Mouse (Mus musculus) brown adipose tissue, adult 24 weeks (tissue): ENCODE results near the gene Atp6ap1l. TPM values are rescaled to one million over a fixed set of nuclear protein-coding genes. Genes with fewer than 3 reads are reported as not detected.
"Not testable (repeated sequence)": the region's sequence is repeated elsewhere in the genome, so short reads cannot be mapped to it uniquely, and the experiment has no call there.

Experiments used
- H3K27ac ChIP-seq: fragments of 200-500 bp; replicated peaks from 2 replicates; pipeline ENCODE4 v1.5.1; 2012; ENCODE audit warnings: low read depth, mild to moderate bottlenecking, low read length
- H3K4me1 ChIP-seq: fragments of 200-500 bp; 2 replicates; pipeline ENCODE4 v1.6.1; 2012; ENCODE audit warnings: low read length, mixed read lengths; ENCODE audit not compliant: control insufficient read depth, insufficient read depth, insufficient read length
- H3K4me3 ChIP-seq: fragments of 200-500 bp; 2 replicates; pipeline ENCODE4 v1.5.1; 2012; ENCODE audit warnings: low read depth, mild to moderate bottlenecking, low read length, moderate library complexity; ENCODE audit not compliant: insufficient read depth
- polyA plus RNA-seq: library from polyadenylated mRNA; stranded (reverse); fragments of >200 nt; gene quantifications from 2 replicates; pipeline ENCODE4 v1.2.4, GENCODE M21; 2012; ENCODE audit not compliant: missing spikeins, insufficient read depth, insufficient read length

Gene Atp6ap1l
- not detected in 2 replicates for polyA plus RNA-seq

GRCm38 (mm10) chr13:90905176-90905575, at the start of gene Atp6ap1l:
TSS of gene Atp6ap1l (minus strand) at chr13:90905355.
- no peaks in the 10 kb centered on the region for H3K4me1 ChIP-seq
- H3K27ac ChIP-seq: no peak within 1 kb of the TSS
- H3K4me3 ChIP-seq: no peak within 1 kb of the TSS

- H3K27ac ChIP-seq: no peak overlapping the region
- H3K4me1 ChIP-seq: no peaks in the 10 kb centered on the region
- H3K4me3 ChIP-seq: no peak overlapping the region
These were observed 34.4 kb upstream of the Atp6ap1l start for GRCm38 (mm10) chr13:90939600-90939999.

- no peak overlapping the region for H3K4me3 ChIP-seq
- H3K4me1 ChIP-seq: no peaks in the 10 kb centered on the region
- H3K27ac ChIP-seq: no peak overlapping the region
These were observed 34.0 kb upstream of the Atp6ap1l start for GRCm38 (mm10) chr13:90939192-90939591.

GRCm38 (mm10) chr13:90935852-90936251, 30.7 kb upstream of the Atp6ap1l start:
- Histone ChIP-seq H3K27ac (no peak overlapping the region), H3K4me1 (no peaks in the 10 kb centered on the region), H3K4me3 (no peak overlapping the region)

- H3K4me3 ChIP-seq: no peak overlapping the region
- no peaks in the 10 kb centered on the region for H3K4me1 ChIP-seq
- H3K27ac ChIP-seq: no peak overlapping the region
These were observed 28.1 kb upstream of the Atp6ap1l start for GRCm38 (mm10) chr13:90933256-90933655.

- Histone ChIP-seq H3K27ac (no peak overlapping the region), H3K4me3 (no peak overlapping the region), H3K4me1 (no peaks in the 10 kb centered on the region)
These were observed 24.7 kb upstream of the Atp6ap1l start for GRCm38 (mm10) chr13:90929847-90930246.

GRCm38 (mm10) chr13:90928266-90928665, 23.1 kb upstream of the Atp6ap1l start:
- H3K27ac ChIP-seq, H3K4me3 ChIP-seq, H3K4me1 ChIP-seq: not testable (repeated sequence)

- Histone ChIP-seq H3K4me1 (no peaks in the 10 kb centered on the region), H3K4me3 (no peak overlapping the region), H3K27ac (no peak overlapping the region)
These were observed 21.9 kb upstream of the Atp6ap1l start for GRCm38 (mm10) chr13:90926938-90927633.

GRCm38 (mm10) chr13:90926125-90926765, 21.1 kb upstream of the Atp6ap1l start:
- H3K4me1 ChIP-seq: no peaks in the 10 kb centered on the region

GRCm38 (mm10) chr13:90925191-90925590, 20.0 kb upstream of the Atp6ap1l start:
- Histone ChIP-seq H3K4me1 (no peaks in the 10 kb centered on the region), H3K27ac (no peak overlapping the region), H3K4me3 (no peak overlapping the region)

More at GRCm38 (mm10) chr13:90926125-90926765, 21.1 kb upstream of the Atp6ap1l start:
- no peak overlapping the region for H3K27ac ChIP-seq
- H3K4me3 ChIP-seq: no peak overlapping the region

- Histone ChIP-seq H3K4me1 (no peaks in the 10 kb centered on the region), H3K4me3 (peak overlapping the region; percentile 94; the same call in 1 of the 2 replicates), H3K27ac (no peak overlapping the region)
These were observed 18.9 kb upstream of the Atp6ap1l start for GRCm38 (mm10) chr13:90924072-90924471.

- H3K4me3 ChIP-seq: peak overlapping the region; percentile 94
- H3K27ac ChIP-seq, H3K4me1 ChIP-seq: not testable (repeated sequence)
These were observed 18.5 kb upstream of the Atp6ap1l start for GRCm38 (mm10) chr13:90923617-90924016.

- Histone ChIP-seq H3K4me1 (no peaks in the 10 kb centered on the region), H3K4me3 (peak within 1 kb of the TSS; percentile 94), H3K27ac (peak within 1 kb of the TSS; percentile 85)
These were observed 17.8 kb upstream of the Atp6ap1l start, which contains the start of gene Rps23 for GRCm38 (mm10) chr13:90922751-90923612. TSS of gene Rps23 (plus strand) at chr13:90922958.

- Histone ChIP-seq H3K27ac (no peak overlapping the region), H3K4me1 (no peaks in the 10 kb centered on the region)
These were observed 9.6 kb upstream of the Atp6ap1l start for GRCm38 (mm10) chr13:90914721-90915120.

GRCm38 (mm10) chr13:90913675-90914192, 8.6 kb upstream of the Atp6ap1l start:
- H3K27ac ChIP-seq: no peak overlapping the region
- no peak overlapping the region for H3K4me3 ChIP-seq

More at GRCm38 (mm10) chr13:90914721-90915120, 9.6 kb upstream of the Atp6ap1l start:
- H3K4me3 ChIP-seq: no peak overlapping the region

More at GRCm38 (mm10) chr13:90913675-90914192, 8.6 kb upstream of the Atp6ap1l start:
- no peaks in the 10 kb centered on the region for H3K4me1 ChIP-seq
